Mouse (Mus musculus): Measurements from ENCODE around the gene Tmem214.

Tmem214 gene

DNA sequence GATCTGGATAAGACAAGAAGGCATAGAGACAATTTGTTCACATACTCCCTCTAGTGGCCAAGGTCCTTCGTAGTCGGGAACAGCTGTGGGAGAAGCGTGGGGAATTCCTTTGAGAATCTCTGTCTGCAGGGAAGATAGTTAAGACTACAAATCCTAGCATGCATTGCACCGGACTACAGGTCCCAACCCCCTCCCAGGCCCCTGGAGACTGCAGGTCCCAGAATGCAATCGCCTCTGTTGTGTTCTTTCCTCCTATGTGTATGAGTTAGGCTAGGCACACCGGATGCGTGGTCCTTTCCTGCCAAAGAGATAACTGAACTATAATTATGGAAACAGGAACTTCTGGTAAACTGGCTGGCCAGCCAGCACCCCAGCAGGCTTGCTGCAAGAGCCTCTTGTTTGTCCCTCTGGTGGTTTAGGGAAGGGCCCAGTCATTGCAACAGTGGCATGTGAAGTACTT is 48.2 kb downstream of the Tmem214 start:
- DNase-seq: peak; percentile 79

DNA sequence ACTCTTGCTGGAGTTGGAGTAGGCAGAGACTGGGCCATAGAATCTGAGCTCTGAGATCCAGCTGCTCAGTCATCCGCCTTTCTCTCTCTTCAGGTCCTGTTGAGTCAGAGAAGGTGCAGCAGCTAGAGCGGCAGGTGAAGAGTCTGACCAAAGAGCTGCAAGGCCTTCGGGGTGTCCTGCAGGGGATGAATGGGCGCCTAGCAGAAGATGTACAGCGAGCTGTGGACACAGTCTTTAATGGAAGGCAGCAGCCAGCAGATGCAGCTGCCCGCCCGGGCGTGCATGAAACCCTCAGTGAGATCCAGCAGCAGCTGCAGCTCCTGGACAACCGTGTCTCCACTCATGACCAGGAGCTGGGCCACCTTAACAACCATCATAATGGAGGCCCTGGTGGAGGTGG is 49.0 kb downstream of the Tmem214 start:
- DNase-seq: no peak

DNA sequence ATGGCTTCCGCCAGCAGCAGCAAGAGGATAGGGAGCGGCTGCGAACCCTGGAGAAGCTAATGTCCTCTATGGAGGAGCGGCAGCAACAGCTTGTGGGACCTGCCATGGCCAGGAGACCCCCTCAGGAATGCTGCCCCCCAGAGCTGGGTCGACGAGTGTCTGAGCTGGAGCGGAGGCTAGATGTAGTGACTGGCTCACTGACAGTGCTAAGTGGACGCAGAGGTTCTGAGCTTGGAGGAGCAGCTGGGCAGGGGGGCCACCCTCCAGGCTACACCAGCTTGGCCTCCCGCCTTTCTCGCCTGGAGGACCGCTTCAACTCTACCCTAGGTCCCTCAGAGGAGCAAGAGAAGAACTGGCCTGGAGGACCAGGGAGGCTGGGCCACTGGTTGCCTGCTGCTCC is 49.5 kb downstream of the Tmem214 start:
- no peak for DNase-seq

DNA sequence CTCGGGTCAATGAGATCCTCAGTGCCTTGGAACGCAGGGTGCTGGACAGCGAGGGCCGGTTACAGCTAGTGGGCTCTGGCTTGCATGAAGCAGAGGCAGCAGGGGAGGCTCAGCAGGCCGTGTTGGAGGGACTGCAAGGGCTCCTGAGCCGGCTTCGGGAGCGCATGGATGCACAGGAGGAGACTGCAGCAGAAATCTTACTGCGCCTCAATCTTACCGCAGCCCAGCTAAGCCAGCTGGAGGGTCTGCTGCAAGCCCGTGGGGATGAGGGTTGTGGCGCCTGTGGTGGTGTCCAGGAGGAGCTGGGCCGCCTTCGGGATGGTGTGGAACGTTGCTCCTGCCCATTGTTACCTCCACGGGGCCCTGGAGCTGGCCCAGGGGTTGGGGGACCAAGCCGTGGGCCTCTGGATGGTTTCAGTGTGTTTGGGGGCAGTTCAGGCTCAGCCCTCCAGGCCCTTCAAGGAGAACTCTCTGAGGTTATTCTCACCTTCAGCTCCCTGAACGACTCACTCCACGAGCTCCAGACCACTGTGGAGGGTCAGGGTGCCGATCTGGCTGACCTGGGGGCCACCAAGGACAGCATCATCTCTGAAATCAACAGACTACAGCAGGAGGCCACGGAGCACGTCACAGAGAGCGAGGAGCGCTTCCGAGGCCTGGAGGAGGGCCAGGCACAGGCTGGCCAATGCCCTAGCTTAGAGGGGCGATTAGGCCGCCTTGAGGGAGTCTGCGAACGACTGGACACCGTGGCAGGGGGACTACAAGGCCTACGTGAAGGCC is 50.3 kb downstream of the Tmem214 start:
- DNase-seq: no peak

DNA sequence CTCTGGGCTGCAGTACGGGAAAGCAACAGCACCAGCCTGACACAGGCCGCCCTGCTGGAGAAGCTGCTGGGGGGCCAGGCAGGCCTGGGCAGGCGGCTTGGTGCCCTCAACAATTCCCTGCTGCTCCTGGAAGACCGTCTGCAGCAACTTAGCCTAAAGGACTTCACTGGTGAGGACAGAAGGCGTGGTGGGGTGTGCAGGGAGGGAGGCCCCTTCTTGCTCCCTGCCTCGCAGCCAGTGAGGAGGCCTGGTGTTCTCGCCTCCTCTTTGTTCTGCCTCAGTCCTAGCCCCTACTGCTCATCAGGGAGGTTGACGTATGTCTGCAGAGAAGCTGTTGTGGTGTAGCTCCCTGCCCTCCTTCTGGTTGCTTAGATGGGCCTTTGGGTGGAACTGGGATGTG is 50.9 kb downstream of the Tmem214 start:
- DNase-seq: no peak

DNA sequence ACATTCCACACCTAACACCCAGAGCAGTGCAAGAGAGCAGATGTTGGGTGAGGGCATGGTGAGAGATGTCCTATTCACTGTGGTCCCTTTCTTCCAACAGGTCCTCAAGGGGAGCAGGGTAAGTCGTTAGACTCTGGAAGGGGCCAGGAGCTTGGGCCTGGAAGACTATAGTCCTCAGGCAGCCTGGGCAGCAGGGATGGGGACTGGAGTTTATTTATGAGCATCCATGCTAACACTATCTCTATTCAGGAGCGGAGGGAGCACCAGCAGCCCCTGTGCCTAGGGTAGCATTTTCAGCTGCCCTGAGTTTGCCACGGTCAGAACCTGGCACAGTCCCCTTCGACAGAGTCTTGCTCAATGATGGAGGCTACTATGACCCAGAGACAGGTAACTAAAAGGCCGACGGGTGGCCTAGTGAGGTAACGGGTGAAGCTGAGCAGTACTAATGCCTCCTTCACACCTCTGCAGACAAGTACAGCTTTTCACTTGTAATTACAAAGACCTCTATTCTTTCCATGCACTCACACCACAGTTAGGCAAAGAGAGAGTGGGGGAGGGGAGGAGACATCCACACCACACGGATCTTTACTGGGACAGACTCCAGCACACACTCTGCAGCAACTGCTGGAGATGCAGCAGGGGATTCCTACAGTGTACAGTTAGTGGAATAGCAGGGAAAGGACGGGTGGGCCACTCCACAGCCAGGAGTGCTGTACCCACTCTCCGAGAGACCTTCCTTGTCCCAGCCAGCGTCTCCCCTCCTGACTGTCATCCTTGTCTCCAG is 52.2 kb downstream of the Tmem214 start:
- no peak for DNase-seq

DNA sequence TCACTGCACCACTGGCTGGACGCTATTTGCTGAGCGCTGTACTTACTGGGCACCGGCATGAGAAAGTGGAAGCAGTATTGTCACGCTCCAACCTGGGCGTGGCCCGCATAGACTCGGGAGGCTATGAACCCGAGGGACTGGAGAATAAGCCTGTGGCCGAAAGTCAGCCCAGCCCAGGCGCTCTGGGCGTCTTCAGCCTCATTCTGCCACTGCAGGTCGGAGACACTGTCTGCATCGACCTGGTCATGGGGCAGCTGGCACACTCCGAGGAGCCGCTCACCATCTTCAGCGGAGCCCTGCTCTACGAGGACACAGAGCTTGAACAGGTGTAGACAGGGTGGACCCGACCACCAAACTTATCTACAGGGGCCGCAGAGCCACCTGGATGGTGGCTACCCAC is 52.8 kb downstream of the Tmem214 start:
- DNase-seq: no peak

DNA sequence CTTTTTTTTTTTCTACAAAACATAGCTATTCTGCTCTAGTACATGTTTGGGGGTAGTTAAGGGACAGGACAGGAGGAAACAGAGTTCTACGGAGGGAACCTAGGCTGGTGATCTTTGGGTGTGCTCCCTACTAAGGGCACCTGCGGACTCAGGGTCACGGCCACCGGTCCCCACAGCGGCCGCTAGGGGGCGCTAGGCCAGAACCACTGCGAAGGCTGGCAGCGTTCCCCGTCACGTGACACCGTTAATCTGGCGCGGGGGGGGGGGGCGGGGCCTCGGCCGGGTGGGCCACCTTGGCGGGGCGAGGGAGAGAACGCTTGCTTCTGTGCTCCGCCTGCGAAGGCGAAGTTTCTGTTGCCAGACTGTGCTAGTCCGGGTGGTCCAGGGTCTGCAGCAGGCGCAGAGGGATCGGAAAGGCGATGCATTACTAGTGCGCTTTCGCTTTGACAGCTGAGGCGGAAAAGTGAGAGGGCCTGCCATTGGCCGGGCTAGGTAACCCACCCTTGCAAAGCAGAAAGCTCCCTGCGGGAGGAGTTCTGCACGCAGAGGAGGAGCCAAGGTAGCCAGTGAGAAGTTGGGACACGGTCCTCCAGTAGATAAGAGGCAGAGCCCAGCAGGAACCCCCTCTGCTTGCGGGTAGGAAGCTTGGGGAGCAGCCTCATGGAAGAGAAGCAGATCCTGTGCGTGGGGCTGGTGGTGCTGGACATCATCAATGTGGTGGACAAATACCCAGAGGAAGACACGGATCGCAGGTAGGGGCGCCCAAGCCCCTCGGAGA is 53.6 kb downstream of the Tmem214 start, which contains the start of gene Khk:
Khk (plus strand) TSS at position 176 of the 778 bp plus-strand sequence.
- DNase-seq: peak; percentile 95

DNA sequence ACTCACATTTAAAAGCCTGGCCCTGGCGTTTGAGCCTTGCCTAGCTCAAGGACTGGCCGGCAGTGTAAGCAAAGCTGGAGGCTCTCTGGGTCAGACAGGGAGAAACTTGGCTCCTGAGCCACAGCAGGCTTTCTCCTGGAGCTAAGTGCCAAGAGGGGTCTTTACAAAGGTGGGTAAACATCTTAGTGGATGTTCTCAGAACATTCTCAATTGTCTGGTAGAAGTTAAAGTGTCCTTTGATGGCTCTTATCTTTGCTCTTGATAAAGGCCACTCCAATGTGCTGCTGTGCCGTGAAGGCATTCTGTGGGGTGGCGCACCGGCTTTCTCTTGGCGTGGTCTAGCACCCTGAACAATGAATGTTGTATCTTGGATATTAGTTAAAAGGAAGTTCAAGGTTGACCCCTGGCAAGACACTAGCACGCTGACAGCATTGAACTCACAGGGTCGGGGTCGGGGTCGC is 54.8 kb downstream of the Tmem214 start:
- no peak for DNase-seq

DNA sequence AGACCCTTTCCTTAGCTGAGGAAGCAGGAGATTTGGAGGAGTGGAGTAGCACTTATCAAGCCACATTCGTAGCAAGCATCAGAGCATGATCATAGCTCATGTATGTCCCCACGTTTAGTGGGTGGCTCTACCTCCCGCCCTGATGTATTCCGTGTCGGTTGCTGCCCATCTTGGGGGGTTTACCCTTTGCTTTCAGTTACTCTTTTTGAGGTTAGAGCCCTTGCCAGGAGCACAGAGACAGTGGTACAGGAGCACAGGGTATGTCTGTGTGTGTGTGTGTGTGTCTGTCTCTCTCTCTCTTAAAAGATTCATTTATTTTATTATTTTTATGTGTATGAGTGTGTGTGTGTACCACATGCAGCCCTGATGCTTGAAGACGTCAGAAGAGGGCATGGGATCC is 55.3 kb downstream of the Tmem214 start:
- no peak for DNase-seq

DNA sequence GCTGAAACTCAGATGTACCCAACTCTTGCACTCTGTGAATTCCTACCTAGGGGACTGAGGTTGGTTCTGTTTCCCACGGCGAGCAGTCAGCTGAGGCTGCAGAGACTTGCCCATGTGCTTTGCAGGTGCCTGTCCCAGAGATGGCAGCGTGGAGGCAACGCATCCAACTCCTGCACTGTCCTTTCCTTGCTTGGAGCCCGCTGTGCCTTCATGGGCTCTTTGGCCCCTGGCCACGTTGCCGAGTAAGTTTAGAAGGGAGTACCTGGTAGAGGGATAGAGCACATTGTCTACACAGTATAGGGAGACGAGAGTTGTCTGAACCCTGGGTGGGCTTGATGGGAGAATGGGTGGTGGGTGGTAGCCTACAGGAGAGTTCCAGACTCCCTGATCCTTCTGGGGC is 56.8 kb downstream of the Tmem214 start:
- DNase-seq: no peak

DNA sequence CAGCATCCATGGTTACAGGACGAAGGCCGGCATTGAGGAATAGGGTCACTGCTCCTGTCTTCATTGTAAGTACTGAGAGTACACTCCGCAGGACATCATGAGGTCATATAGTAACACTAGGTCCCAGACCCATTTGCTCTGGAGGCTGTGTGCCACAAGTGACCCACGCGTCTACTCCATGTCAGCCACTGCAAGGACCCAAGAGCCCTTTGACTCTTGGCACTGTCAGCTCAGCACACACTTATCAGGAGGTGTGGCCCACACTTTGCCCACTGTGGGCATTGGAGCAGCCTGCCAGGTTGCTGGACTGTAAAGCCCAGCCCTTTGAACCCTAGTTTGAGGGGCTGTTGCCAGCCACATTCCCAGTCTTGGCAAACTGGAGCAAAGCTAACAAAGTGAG is 57.4 kb downstream of the Tmem214 start:
- DNase-seq: no peak

DNA sequence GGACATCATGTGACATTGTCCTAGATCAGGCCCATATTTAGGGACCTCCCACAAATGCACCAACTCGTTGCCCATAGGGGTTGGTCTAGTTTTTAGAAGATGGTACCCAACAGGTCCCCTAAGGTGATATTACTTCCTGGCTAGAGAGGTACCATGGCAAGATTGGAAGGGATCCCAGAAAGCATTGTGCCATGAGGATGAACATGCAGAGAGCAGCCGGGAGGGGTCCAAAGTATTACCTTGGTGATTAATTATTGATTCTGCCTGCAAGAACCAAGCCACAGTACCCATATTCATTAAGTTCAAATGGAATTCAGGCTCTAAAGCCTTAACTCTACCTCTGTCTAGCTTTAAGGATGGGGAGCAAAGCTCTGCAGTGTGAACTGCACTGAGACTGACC is 58.3 kb downstream of the Tmem214 start:
- DNase-seq: no peak

DNA sequence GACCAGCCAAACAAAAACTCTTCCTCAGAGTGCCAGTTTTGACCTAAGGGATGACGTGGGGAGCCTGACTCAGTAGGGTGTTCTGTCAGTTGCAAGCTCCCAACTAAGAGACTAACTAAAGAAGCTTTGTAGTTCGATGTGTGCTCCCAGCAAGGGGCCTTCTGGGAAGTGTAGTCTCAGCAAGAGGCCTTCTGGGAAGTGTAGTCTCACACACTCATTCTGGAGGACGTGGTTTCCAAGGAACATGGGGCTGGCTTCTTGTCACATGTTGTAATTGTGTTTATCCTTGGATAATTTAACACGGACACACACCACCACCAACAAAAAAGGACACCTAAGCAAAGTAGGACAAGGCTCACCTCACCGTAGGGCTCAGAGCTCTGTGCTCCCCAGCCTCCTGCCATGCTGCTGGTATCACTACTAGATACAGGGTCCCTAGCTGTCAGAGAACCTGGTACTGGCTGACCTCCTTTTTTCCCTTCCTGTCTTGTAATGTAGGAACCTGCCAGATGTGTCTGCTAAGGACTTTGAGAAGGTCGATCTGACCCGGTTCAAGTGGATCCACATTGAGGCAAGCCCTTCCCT is 60.2 kb downstream of the Tmem214 start:
- DNase-seq: no peak
